Mouse (Mus musculus): ENCODE data around the gene Ppp1r11. TPM values are rescaled to one million over a fixed set of nuclear protein-coding genes. Genes with fewer than 3 reads are reported as not detected.
"Not testable (repeated sequence)": the region's sequence is repeated elsewhere in the genome, so short reads cannot be mapped to it uniquely, and the experiment has no call there.

Gene Ppp1r11
- total RNA-seq (2014; fragmentation: Nextera tagmentation) (61.5 and 88.0 TPM in 2 replicates), total RNA-seq (2017) (53.8 and 72.8 TPM in 2 replicates)

GRCm38 (mm10) chr17:36950981-36951947, at the start of gene Ppp1r11:
Ppp1r11 (minus strand) TSS chr17:36951741.
- peak; percentile 98 for ATAC-seq (replicated peaks; ENCODE audit: low FRiP score, low TSS enrichment, poor library complexity, severe bottlenecking)

- no peak for ATAC-seq (replicated peaks; ENCODE audit: low FRiP score, low TSS enrichment, poor library complexity, severe bottlenecking)
Measured at GRCm38 (mm10) chr17:37000863-37001262, 49.3 kb upstream of the Ppp1r11 start, which contains the start of gene Zfp57. Zfp57 (plus strand) TSS chr17:37001163.

GRCm38 (mm10) chr17:36998477-36998876, 46.9 kb upstream of the Ppp1r11 start:
- no peak for ATAC-seq (replicated peaks; ENCODE audit: low FRiP score, low TSS enrichment, poor library complexity, severe bottlenecking)

DNA sequence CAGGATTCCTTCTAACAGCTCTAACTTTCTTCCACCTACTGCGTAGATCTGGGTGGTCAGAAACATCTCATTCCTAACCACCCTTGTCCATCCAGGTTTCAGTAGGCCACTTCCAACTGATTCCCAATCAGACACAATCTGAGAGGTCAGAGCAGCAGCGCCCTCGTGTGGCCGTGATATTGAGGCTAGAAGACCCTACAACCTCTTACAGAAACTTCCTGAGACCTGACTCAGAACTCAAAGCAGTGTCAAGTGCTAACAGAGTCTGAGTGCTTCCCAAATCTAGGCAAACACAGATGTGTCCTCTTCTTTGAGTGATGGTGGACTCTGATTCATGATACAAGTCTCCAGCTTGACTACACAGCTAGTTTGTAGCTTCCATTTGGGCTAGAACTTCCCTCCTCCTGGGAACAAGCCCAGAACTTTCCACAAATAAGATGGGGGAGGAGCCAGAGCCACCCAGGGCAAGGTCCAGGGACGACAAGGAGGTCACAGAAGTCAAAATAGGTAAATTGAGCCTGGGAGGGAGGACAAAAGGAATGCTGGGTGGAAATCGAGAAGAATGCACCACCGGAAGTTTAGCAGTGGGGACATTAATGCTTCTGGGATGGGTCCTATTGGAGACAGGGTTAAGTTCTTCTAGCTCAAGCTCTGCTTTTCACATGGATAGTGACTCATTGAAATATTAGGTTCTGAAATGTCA, 45.6 kb upstream of the Ppp1r11 start:
- no peak; the same call in 1 of the 2 replicates for ATAC-seq (replicated peaks; ENCODE audit: low FRiP score, low TSS enrichment, poor library complexity, severe bottlenecking)

DNA sequence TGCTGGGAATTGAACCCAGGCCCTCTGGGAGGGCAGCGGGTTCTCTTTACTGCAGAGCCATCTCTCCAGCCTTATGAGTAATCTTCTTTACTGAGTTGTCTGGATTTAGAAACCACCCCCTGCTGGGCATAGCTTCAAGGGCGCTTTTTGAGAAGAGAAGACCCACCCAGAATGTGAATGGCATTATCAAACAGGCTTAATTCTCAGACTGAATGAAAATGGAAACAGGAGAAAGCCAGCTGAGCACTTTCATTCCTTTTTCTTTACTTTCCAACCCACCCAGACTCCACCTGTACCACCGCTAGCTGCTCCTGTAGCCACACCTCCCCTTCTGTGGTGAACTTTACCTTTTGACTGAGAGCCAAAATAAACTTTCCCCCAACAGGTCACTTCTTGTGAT, 43.9 kb upstream of the Ppp1r11 start:
- ATAC-seq (replicated peaks; ENCODE audit: low FRiP score, low TSS enrichment, poor library complexity, severe bottlenecking) = no peak

GRCm38 (mm10) chr17:36994528-36994927, 43.0 kb upstream of the Ppp1r11 start:
- no peak for ATAC-seq (replicated peaks; ENCODE audit: low FRiP score, low TSS enrichment, poor library complexity, severe bottlenecking)

GRCm38 (mm10) chr17:36993770-36994325, 42.3 kb upstream of the Ppp1r11 start:
- ATAC-seq (replicated peaks; ENCODE audit: low FRiP score, low TSS enrichment, poor library complexity, severe bottlenecking) = no peak

DNA sequence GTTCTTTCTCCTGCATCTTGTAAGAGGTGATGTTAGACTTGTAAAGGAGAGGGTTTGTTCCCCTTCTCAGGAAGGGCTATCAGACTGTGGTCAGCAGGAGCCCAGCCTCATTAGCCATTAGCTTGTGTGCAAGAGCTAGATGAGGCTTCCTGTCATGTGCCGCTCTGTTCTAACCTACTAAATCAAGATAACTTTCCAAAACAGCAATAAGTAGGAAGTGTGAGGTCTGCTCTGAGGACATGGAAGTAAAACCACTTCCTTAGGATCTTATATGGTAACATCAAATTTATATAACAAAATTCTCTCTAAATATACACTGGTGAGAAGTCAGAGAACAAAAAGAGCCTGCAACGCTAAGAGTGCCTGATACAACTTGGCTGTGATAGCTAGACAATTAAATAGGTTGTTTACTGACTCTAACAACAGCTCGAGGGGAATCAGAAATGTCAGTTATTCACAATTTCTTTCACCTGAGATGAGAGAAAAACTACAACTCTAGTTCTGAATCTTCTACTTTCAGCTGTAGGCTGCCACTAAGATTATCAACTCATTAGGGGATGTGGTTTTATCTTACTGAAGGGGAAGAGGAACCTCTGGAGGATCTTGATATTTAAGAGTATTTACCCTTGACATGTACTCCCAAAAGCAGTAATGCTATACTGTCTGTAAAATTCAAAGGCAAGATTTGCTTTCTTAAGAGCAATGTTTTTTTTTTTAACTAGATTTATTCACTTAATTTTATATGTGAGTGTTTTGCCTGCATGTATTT, 41.0 kb upstream of the Ppp1r11 start:
- peak; percentile 56; the same call in 1 of the 2 replicates for ATAC-seq (replicated peaks; ENCODE audit: low FRiP score, low TSS enrichment, poor library complexity, severe bottlenecking)

DNA sequence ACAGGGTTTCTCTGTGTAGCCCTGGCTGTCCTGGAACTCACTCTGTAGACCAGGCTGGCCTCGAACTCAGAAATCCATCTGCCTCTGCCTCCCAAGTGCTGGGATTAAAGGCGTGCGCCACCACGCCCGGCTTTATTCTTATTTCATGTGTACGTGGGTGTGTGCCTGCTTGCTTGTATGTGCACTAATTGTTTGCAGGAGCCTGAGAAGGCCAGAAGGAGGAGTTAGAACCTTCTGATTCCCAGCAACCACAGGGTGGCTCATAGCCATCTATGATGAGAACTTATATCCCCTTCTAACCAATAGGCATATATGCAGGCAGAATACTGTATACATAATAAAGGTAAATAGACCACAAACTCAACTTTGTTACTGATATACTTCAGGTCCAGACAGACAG, 39.1 kb upstream of the Ppp1r11 start:
- ATAC-seq (replicated peaks; ENCODE audit: low FRiP score, low TSS enrichment, poor library complexity, severe bottlenecking) = not testable (repeated sequence)

- no peak for ATAC-seq (replicated peaks; ENCODE audit: low FRiP score, low TSS enrichment, poor library complexity, severe bottlenecking)
Measured at GRCm38 (mm10) chr17:36989437-36989836, 37.9 kb upstream of the Ppp1r11 start, which contains the start of gene H2-M5. H2-M5 (minus strand) TSS chr17:36989537.

DNA sequence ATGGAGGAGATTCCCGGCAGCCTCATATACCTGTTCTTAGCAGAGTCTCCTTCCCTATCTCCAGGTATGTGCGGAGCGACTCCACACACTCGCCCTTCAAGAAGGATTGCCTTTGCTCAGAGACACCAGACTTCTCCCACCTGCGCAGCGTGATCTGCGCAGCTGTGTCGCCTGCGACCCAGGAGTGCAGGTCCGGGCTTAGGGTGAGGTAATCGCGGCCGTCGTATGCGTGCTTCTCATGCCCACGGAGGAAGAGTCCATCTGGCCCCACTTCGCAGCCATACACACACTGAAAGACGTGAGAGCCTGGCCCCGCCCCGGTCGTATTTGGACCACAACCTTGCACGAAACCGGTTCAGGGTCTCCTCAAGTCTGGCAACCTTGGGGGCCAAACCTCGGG, 36.9 kb upstream of the Ppp1r11 start:
- ATAC-seq (replicated peaks; ENCODE audit: low FRiP score, low TSS enrichment, poor library complexity, severe bottlenecking) = no peak

GRCm38 (mm10) chr17:36982253-36983155, 31.0 kb upstream of the Ppp1r11 start:
- ATAC-seq (replicated peaks; ENCODE audit: low FRiP score, low TSS enrichment, poor library complexity, severe bottlenecking) = no peak

- ATAC-seq (replicated peaks; ENCODE audit: low FRiP score, low TSS enrichment, poor library complexity, severe bottlenecking) = no peak
Measured at GRCm38 (mm10) chr17:36981845-36982244, 30.3 kb upstream of the Ppp1r11 start.

DNA sequence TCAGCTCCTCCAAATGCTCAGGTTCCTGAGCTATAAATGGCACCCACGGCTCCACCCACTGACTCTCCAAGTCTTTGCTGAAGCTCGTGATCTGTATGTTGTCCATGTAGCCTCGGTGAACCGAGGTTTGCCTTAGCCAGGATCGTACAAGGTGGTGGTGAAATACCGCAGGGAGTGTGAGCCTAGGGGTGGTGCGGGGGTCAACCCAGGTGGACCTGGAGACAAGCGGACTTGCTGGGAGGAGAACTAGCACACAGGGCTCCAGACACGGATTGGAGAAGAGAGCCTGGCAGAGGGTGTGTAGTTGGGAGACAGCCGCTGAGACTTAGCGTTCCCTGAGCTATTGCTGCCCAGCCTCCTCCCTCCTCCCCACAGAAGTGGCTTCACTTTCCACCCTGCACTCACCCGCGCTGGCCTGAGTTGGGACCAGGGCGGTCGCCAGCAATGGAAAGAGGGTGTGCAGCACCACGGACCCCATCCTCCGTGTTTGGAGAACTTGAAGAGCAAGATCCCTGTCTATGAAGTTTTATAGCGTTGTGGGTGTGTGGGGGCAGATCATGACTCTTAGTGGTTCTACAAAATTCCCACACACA, 29.8 kb upstream of the Ppp1r11 start, which contains the start of gene 2410137M14Rik:
Gene 2410137M14Rik (minus strand): TSS at position 17 of the 593 bp plus-strand sequence.
- no peak for ATAC-seq (replicated peaks; ENCODE audit: low FRiP score, low TSS enrichment, poor library complexity, severe bottlenecking)

- ATAC-seq (replicated peaks; ENCODE audit: low FRiP score, low TSS enrichment, poor library complexity, severe bottlenecking) = no peak
Measured at GRCm38 (mm10) chr17:36973271-36973787, 21.8 kb upstream of the Ppp1r11 start.

DNA sequence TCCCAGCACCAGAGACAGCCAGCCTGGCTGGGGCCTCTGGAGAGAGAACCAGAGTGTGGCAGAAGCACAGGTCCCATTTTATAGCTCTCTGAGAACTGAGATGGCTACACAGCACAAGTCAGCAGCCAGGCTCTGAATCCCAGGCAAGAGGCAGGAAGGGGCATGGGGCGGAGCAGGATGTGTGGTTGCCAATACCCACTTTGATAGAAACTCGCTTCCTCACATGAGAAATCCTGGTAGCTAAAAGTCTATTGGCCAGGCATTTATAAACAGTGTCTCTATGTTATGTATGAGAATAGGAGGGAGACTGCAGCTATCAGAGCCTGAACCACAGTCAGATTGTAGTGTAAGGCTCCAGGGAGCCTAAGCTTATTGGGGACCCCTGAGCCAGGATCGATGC, 21.2 kb upstream of the Ppp1r11 start:
- no peak for ATAC-seq (replicated peaks; ENCODE audit: low FRiP score, low TSS enrichment, poor library complexity, severe bottlenecking)

DNA sequence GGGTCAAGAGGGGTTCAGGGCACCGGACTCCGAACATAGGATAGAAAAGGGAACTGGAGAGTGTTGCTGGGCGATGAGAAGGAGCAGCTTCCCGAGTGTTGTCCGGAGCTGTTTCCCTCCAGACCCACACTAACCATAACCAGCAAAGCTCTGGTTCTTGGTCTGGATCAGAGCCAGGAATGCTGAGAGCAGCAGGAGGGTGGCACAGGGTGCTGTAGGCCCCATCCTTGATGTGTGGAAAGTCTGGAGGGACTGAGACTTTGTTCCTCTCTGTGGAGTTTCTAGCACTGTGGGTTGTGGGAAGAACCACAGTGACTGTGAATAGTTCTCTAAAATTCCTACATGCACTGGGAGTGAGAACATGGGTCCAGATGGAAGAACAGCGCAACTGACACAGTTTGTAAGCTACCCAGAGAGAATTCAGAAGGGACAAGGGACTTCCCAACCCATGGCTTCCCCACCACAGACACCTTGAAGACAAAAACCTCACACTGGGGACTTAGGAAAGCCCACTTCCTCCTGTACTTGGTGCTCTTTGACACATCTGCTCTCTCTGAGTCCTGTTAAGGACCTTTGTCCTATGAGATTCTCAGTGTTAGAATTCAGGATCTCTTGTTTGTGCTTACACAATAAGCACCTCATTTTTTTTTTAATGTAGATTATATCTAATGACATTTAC, 19.8 kb upstream of the Ppp1r11 start:
- ATAC-seq (replicated peaks; ENCODE audit: low FRiP score, low TSS enrichment, poor library complexity, severe bottlenecking) = no peak
